Mouse (Mus musculus) heart, postnatal 0 days (tissue): ENCODE data around the gene Prkch.

Experiments
- CTCF ChIP-seq: IDR thresholded peaks from 2 replicates; pipeline ENCODE4 v1.5.1; 2016; ENCODE audit warnings: antibody characterized with exemption, control low read depth, low read depth
- EP300 ChIP-seq: IDR thresholded peaks from 2 replicates; pipeline ENCODE4 v1.6.1; 2016; ENCODE audit warnings: antibody characterized with exemption, low read depth

DNA sequence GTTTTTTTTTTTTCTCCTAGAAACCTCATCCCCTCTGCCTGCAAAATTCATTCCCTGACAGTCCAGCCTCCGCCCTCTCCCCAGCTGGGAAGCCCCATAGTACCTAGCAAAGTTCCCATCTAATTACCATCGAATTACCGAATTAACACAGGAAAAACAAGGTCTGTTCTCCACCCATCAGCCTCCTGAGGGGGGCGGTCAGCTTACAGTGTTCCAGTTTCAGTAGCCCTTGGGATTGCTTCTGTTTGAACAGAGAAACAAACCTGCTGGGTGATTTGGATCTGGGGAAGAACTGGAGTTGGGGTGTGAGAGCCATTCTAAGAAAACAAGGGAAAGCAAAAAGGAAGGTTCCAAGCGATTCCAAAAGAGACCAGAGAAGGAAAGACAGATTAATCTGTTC lies 209.1 kb downstream of the Prkch start:
- TF ChIP-seq CTCF = peak; percentile 32
- no peak for TF ChIP-seq EP300
